Mouse (Mus musculus) liver, postnatal 0 days (tissue): ENCODE results near the gene Gm20517. TPM values are rescaled to one million over a fixed set of nuclear protein-coding genes. Genes with fewer than 3 reads are reported as not detected.
"Not testable (repeated sequence)": the region's sequence is repeated elsewhere in the genome, so short reads cannot be mapped to it uniquely, and the experiment has no call there.

Source experiments
- ATAC-seq: fragments of 200-750 bp; cut with Nextera tagmentation; 2 replicates; pipeline ENCODE4 v1.8.0; 2017; ENCODE audit warnings: mild to moderate bottlenecking, moderate library complexity
- DNase-seq: peaks from one replicate; pipeline ENCODE4 v3.0.0-alpha.2; 2016
- H3K27ac ChIP-seq: fragments of 300-500 bp; sonication (generic); 2 replicates; pipeline ENCODE4 v1.5.1; 2014; ENCODE audit warnings: antibody characterized with exemption, moderate library complexity, mild to moderate bottlenecking, low read depth
- H3K27me3 ChIP-seq: fragments of 300-500 bp; sonication (generic); 2 replicates; pipeline ENCODE4 v1.6.1; 2014; ENCODE audit warnings: low read length, control low read depth, mixed read lengths; ENCODE audit not compliant: insufficient read depth
- H3K36me3 ChIP-seq: fragments of 300-500 bp; sonication (generic); replicated peaks from 2 replicates; pipeline ENCODE4 v1.6.1; 2014; ENCODE audit warnings: mild to moderate bottlenecking, control low read depth, low read length, moderate library complexity, mixed read lengths; ENCODE audit not compliant: insufficient read depth
- H3K4me1 ChIP-seq: fragments of 300-500 bp; sonication (generic); 2 replicates; pipeline ENCODE4 v1.6.1; 2014; ENCODE audit warnings: antibody characterized with exemption, mild to moderate bottlenecking, control low read depth; ENCODE audit not compliant: insufficient read depth
- H3K4me2 ChIP-seq: fragments of 300-500 bp; sonication (generic); 2 replicates; pipeline ENCODE4 v1.6.1; 2014; ENCODE audit warnings: low read depth, mild to moderate bottlenecking, low read length, moderate library complexity, mixed read lengths
- H3K4me3 ChIP-seq: fragments of 300-500 bp; sonication (generic); 2 replicates; pipeline ENCODE4 v1.5.1; 2014; ENCODE audit warnings: low read depth, low read length
- H3K9ac ChIP-seq: fragments of 300-500 bp; sonication (generic); replicated peaks from 2 replicates; pipeline ENCODE4 v1.6.1; 2014; ENCODE audit warnings: mild to moderate bottlenecking, moderate library complexity
- H3K9me3 ChIP-seq: fragments of 300-500 bp; sonication (generic); 2 replicates; pipeline ENCODE4 v1.6.1; 2016; ENCODE audit warnings: mild to moderate bottlenecking, control low read depth, low read length, mixed read lengths
- CTCF ChIP-seq: sonication (generic); IDR thresholded peaks from 2 replicates; pipeline ENCODE4 v1.5.1; 2016; ENCODE audit warnings: antibody characterized with exemption, low read depth
- EP300 ChIP-seq: IDR thresholded peaks from 2 replicates; pipeline ENCODE4 v1.6.1; 2016; ENCODE audit warnings: antibody characterized with exemption, low read depth, mild to moderate bottlenecking
- WGBS: fragments of 180-500 bp; shearing (Covaris S2); extraction: QIAGEN DNeasy Blood & Tissue Kit; methylation state at CpG from one replicate; pipeline ENCODE4 v1.1.7; 2014; ENCODE audit not compliant: insufficient replicate concordance; 5-methylcytosine and 5-hydroxymethylcytosine counted together
- polyA plus RNA-seq: library from polyadenylated mRNA; unstranded; fragments of >200 nt; fragmentation: Nextera tagmentation; extraction: Ambion mirVana; gene quantifications from 2 replicates; pipeline ENCODE4 v1.2.1, GENCODE M21; 2015

Gm20517 gene
- polyA plus RNA-seq, 1 experiment from 2014 or later = 0.79 TPM

- TF ChIP-seq CTCF = no peak
- TF ChIP-seq EP300 = no peak
- DNase-seq (no peak), ATAC-seq (no peak)
- no peaks in the 10 kb centered on the region for H3K9me3 ChIP-seq
- 0% methylated on average over 6 of the region's 9 CpGs for WGBS
- peak overlapping the region; percentile 93 for H3K27ac ChIP-seq
- no peaks in the 10 kb centered on the region for H3K27me3 ChIP-seq
- H3K4me2 ChIP-seq = peak overlapping the region; percentile 86
- H3K4me1 ChIP-seq = peaks cover 53% of the 10 kb centered on the region
- peak overlapping the region; percentile 95 for H3K4me3 ChIP-seq
- peak overlapping the region; percentile 86 for H3K9ac ChIP-seq
- peaks cover 44% of the 10 kb centered on the region for H3K36me3 ChIP-seq
Observed at GRCm38 (mm10) chr17:47594969-47595247, 16.5 kb upstream of the Gm20517 start.

- Histone ChIP-seq H3K27ac (peak overlapping the region; percentile 93), H3K9me3 (no peaks in the 10 kb centered on the region), H3K36me3 (peaks cover 48% of the 10 kb centered on the region), H3K4me3 (peak overlapping the region; percentile 95), H3K9ac (peak overlapping the region; percentile 86), H3K4me1 (peaks cover 55% of the 10 kb centered on the region), H3K4me2 (peak overlapping the region; percentile 86), H3K27me3 (no peaks in the 10 kb centered on the region)
- DNase-seq (peak; percentile 80), ATAC-seq (peak; percentile 41)
- 6% methylated on average over 21 of the region's 21 CpGs for WGBS
- TF ChIP-seq CTCF (no peak), EP300 (peak; percentile 64)
Observed at GRCm38 (mm10) chr17:47595248-47596161, 15.9 kb upstream of the Gm20517 start.

- Histone ChIP-seq H3K36me3 (peaks cover 50% of the 10 kb centered on the region), H3K9ac (peak overlapping the region; percentile 86), H3K4me2 (peak overlapping the region; percentile 86), H3K4me1 (peaks cover 54% of the 10 kb centered on the region), H3K27me3 (no peaks in the 10 kb centered on the region), H3K4me3 (peak overlapping the region; percentile 95), H3K27ac (peak overlapping the region; percentile 93), H3K9me3 (no peaks in the 10 kb centered on the region)
- whole genome bisulfite sequencing = 46% methylated on average over 6 of the region's 6 CpGs
- TF ChIP-seq CTCF (no peak), EP300 (no peak)
- DNase-seq = peak; percentile 41
- no peak for ATAC-seq
Observed at GRCm38 (mm10) chr17:47596162-47596838, 15.1 kb upstream of the Gm20517 start.

- H3K4me1 ChIP-seq = peaks cover 49% of the 10 kb centered on the region
- peak overlapping the region; percentile 93 for H3K27ac ChIP-seq
- peak overlapping the region; percentile 95 for H3K4me3 ChIP-seq
- ATAC-seq (no peak), DNase-seq (peak; percentile 30)
- peaks cover 52% of the 10 kb centered on the region for H3K36me3 ChIP-seq
- no peaks in the 10 kb centered on the region for H3K27me3 ChIP-seq
- WGBS = 48% methylated on average over 5 of the region's 5 CpGs
- H3K4me2 ChIP-seq = peak overlapping the region; percentile 86
- H3K9ac ChIP-seq = peak overlapping the region; percentile 86
- TF ChIP-seq EP300 = no peak; the same call in 1 of the 2 replicates
- TF ChIP-seq CTCF = no peak
- H3K9me3 ChIP-seq = no peaks in the 10 kb centered on the region
Observed at GRCm38 (mm10) chr17:47596839-47597164, 14.6 kb upstream of the Gm20517 start.

GRCm38 (mm10) chr17:47597261-47597660, 14.1 kb upstream of the Gm20517 start:
- TF ChIP-seq CTCF = no peak
- TF ChIP-seq EP300 = no peak
- no peaks in the 10 kb centered on the region for H3K27me3 ChIP-seq
- WGBS = 59% methylated on average over 13 of the region's 13 CpGs
- H3K9me3 ChIP-seq = no peaks in the 10 kb centered on the region
- peak overlapping the region; percentile 95 for H3K4me3 ChIP-seq
- H3K27ac ChIP-seq = peak overlapping the region; percentile 93
- peaks cover 49% of the 10 kb centered on the region for H3K4me1 ChIP-seq
- H3K4me2 ChIP-seq = peak overlapping the region; percentile 86
- DNase-seq (peak; percentile 37), ATAC-seq (no peak)
- H3K36me3 ChIP-seq = peaks cover 57% of the 10 kb centered on the region
- H3K9ac ChIP-seq = peak overlapping the region; percentile 86

- 30% methylated on average over 10 of the region's 10 CpGs for WGBS
- peak overlapping the region; percentile 86 for H3K9ac ChIP-seq
- no peaks in the 10 kb centered on the region for H3K9me3 ChIP-seq
- H3K4me2 ChIP-seq = peak overlapping the region; percentile 86
- H3K4me1 ChIP-seq = peaks cover 41% of the 10 kb centered on the region
- ATAC-seq (peak; percentile 62), DNase-seq (peak; percentile 75)
- H3K4me3 ChIP-seq = peak overlapping the region; percentile 95
- TF ChIP-seq CTCF = peak; percentile 87
- TF ChIP-seq EP300 = peak; percentile 90
- H3K27ac ChIP-seq = peak overlapping the region; percentile 93
- H3K27me3 ChIP-seq = no peaks in the 10 kb centered on the region
- H3K36me3 ChIP-seq = peaks cover 61% of the 10 kb centered on the region
Observed at GRCm38 (mm10) chr17:47597838-47598579, 13.4 kb upstream of the Gm20517 start.

GRCm38 (mm10) chr17:47598580-47599304, 12.6 kb upstream of the Gm20517 start:
- H3K4me2 ChIP-seq = peak overlapping the region; percentile 86
- not testable (repeated sequence) for H3K27me3 ChIP-seq, DNase-seq, ATAC-seq, H3K9me3 ChIP-seq
- H3K4me1 ChIP-seq = peaks cover 40% of the 10 kb centered on the region
- peak overlapping the region; percentile 55 for H3K9ac ChIP-seq
- H3K36me3 ChIP-seq = peaks cover 65% of the 10 kb centered on the region
- H3K27ac ChIP-seq = peak overlapping the region; percentile 93
- WGBS = 74% methylated on average over 10 of the region's 10 CpGs
- H3K4me3 ChIP-seq = 0 out of 2 replicates have a peak overlapping the region, but pooled peaks have one; percentile 95
